Mouse (Mus musculus): ENCODE data around the gene Vmn2r92. TPM values are rescaled to one million over a fixed set of nuclear protein-coding genes. Genes with fewer than 3 reads are reported as not detected.
"Not testable (repeated sequence)": the region's sequence is repeated elsewhere in the genome, so short reads cannot be mapped to it uniquely, and the experiment has no call there.

The Vmn2r92 gene
- not detected in 2 replicates for polyA plus RNA-seq (2014; fragmentation: Nextera tagmentation; extraction: Ambion mirVana)

GRCm38 (mm10) chr17:18151587-18151986, at the start of gene Vmn2r92:
Vmn2r92 (plus strand) TSS chr17:18151887.
- H3K27ac ChIP-seq (ENCODE audit: low read depth, low read length); H3K4me2 ChIP-seq (replicated peaks; ENCODE audit: low read depth, low read length); H3K4me1 ChIP-seq (ENCODE audit: control insufficient read depth, insufficient read depth, low read length); H3K9ac ChIP-seq (ENCODE audit: low read depth, low read length); H3K36me3 ChIP-seq (ENCODE audit: control insufficient read depth, insufficient read depth, low read length); H3K27me3 ChIP-seq (ENCODE audit: control insufficient read depth, insufficient read depth, low read length); H3K9me3 ChIP-seq (ENCODE audit: control insufficient read depth, low read length); H3K4me3 ChIP-seq (ENCODE audit: low read length); ATAC-seq (ENCODE audit: low FRiP score, low TSS enrichment): not testable (repeated sequence)
- WGBS = 65% methylated on average over 1 of the region's 1 CpGs

- not testable (repeated sequence) for H3K27me3 ChIP-seq (ENCODE audit: control insufficient read depth, insufficient read depth, low read length); H3K36me3 ChIP-seq (ENCODE audit: control insufficient read depth, insufficient read depth, low read length); H3K27ac ChIP-seq (ENCODE audit: low read depth, low read length); H3K4me3 ChIP-seq (ENCODE audit: low read length); H3K4me1 ChIP-seq (ENCODE audit: control insufficient read depth, insufficient read depth, low read length); ATAC-seq (ENCODE audit: low FRiP score, low TSS enrichment); H3K9ac ChIP-seq (ENCODE audit: low read depth, low read length); H3K4me2 ChIP-seq (replicated peaks; ENCODE audit: low read depth, low read length); H3K9me3 ChIP-seq (ENCODE audit: control insufficient read depth, low read length)
- 89% methylated on average over 3 of the region's 3 CpGs for WGBS
These were observed 49.4 kb upstream of the Vmn2r92 start for GRCm38 (mm10) chr17:18102265-18102664.

GRCm38 (mm10) chr17:18161194-18161593, 9.5 kb downstream of the Vmn2r92 start:
- H3K9me3 ChIP-seq (ENCODE audit: control insufficient read depth, low read length); H3K9ac ChIP-seq (ENCODE audit: low read depth, low read length); H3K4me3 ChIP-seq (ENCODE audit: low read length); H3K27me3 ChIP-seq (ENCODE audit: control insufficient read depth, insufficient read depth, low read length); H3K27ac ChIP-seq (ENCODE audit: low read depth, low read length); H3K36me3 ChIP-seq (ENCODE audit: control insufficient read depth, insufficient read depth, low read length); H3K4me2 ChIP-seq (replicated peaks; ENCODE audit: low read depth, low read length); H3K4me1 ChIP-seq (ENCODE audit: control insufficient read depth, insufficient read depth, low read length); ATAC-seq (ENCODE audit: low FRiP score, low TSS enrichment): not testable (repeated sequence)
- WGBS = 76% methylated on average over 2 of the region's 2 CpGs

- Histone ChIP-seq H3K9ac (ENCODE audit: low read depth, low read length) (no peak overlapping the region), H3K9me3 (ENCODE audit: control insufficient read depth, low read length) (no peaks in the 10 kb centered on the region), H3K4me2 (replicated peaks; ENCODE audit: low read depth, low read length) (no peak overlapping the region), H3K4me1 (ENCODE audit: control insufficient read depth, insufficient read depth, low read length) (no peaks in the 10 kb centered on the region), H3K36me3 (ENCODE audit: control insufficient read depth, insufficient read depth, low read length) (no peaks in the 10 kb centered on the region), H3K27me3 (ENCODE audit: control insufficient read depth, insufficient read depth, low read length) (no peaks in the 10 kb centered on the region), H3K4me3 (ENCODE audit: low read length) (no peak overlapping the region), H3K27ac (ENCODE audit: low read depth, low read length) (no peak overlapping the region)
- ATAC-seq (ENCODE audit: low FRiP score, low TSS enrichment) = no peak
- WGBS = 90% methylated on average over 1 of the region's 1 CpGs
These were observed 38.0 kb downstream of the Vmn2r92 start for GRCm38 (mm10) chr17:18189732-18190131.

GRCm38 (mm10) chr17:18221300-18221699, 69.6 kb downstream of the Vmn2r92 start:
- ATAC-seq (ENCODE audit: low FRiP score, low TSS enrichment) = no peak
- no peak overlapping the region for H3K27ac ChIP-seq (ENCODE audit: low read depth, low read length)
- no peak overlapping the region for H3K9ac ChIP-seq (ENCODE audit: low read depth, low read length)

GRCm38 (mm10) chr17:18231996-18232395, 80.3 kb downstream of the Vmn2r92 start:
- H3K9ac ChIP-seq (ENCODE audit: low read depth, low read length) = no peak overlapping the region
- H3K4me2 ChIP-seq (replicated peaks; ENCODE audit: low read depth, low read length) = no peak overlapping the region
- WGBS = 73% methylated on average over 2 of the region's 2 CpGs
- H3K4me1 ChIP-seq (ENCODE audit: control insufficient read depth, insufficient read depth, low read length) = no peaks in the 10 kb centered on the region
- H3K9me3 ChIP-seq (ENCODE audit: control insufficient read depth, low read length) = no peaks in the 10 kb centered on the region
- no peaks in the 10 kb centered on the region for H3K36me3 ChIP-seq (ENCODE audit: control insufficient read depth, insufficient read depth, low read length)
- no peak for ATAC-seq (ENCODE audit: low FRiP score, low TSS enrichment)
- H3K27ac ChIP-seq (ENCODE audit: low read depth, low read length) = no peak overlapping the region
- no peaks in the 10 kb centered on the region for H3K27me3 ChIP-seq (ENCODE audit: control insufficient read depth, insufficient read depth, low read length)
- no peak overlapping the region for H3K4me3 ChIP-seq (ENCODE audit: low read length)

More at GRCm38 (mm10) chr17:18221300-18221699, 69.6 kb downstream of the Vmn2r92 start:
- Histone ChIP-seq H3K27me3 (ENCODE audit: control insufficient read depth, insufficient read depth, low read length) (no peaks in the 10 kb centered on the region), H3K4me3 (ENCODE audit: low read length) (no peak overlapping the region), H3K4me2 (replicated peaks; ENCODE audit: low read depth, low read length) (no peak overlapping the region), H3K4me1 (ENCODE audit: control insufficient read depth, insufficient read depth, low read length) (no peaks in the 10 kb centered on the region), H3K9me3 (ENCODE audit: control insufficient read depth, low read length) (peaks cover 7% of the 10 kb centered on the region), H3K36me3 (ENCODE audit: control insufficient read depth, insufficient read depth, low read length) (no peaks in the 10 kb centered on the region)

- Histone ChIP-seq H3K9ac (ENCODE audit: low read depth, low read length) (no peak overlapping the region), H3K4me1 (ENCODE audit: control insufficient read depth, insufficient read depth, low read length) (no peaks in the 10 kb centered on the region), H3K4me2 (replicated peaks; ENCODE audit: low read depth, low read length) (no peak overlapping the region), H3K27ac (ENCODE audit: low read depth, low read length) (no peak overlapping the region), H3K27me3 (ENCODE audit: control insufficient read depth, insufficient read depth, low read length) (no peaks in the 10 kb centered on the region), H3K4me3 (ENCODE audit: low read length) (no peak overlapping the region), H3K36me3 (ENCODE audit: control insufficient read depth, insufficient read depth, low read length) (no peaks in the 10 kb centered on the region), H3K9me3 (ENCODE audit: control insufficient read depth, low read length) (no peaks in the 10 kb centered on the region)
- WGBS = 82% methylated on average over 13 of the region's 14 CpGs
- no peak for ATAC-seq (ENCODE audit: low FRiP score, low TSS enrichment)
These were observed 85.2 kb downstream of the Vmn2r92 start for GRCm38 (mm10) chr17:18236931-18237330.

Other genes starting within 250 kb of the Vmn2r92 start
- not detected in 2 replicates for gene Fpr-rs4, start 130.2 kb upstream of the Vmn2r92 start, polyA plus RNA-seq (2014; fragmentation: Nextera tagmentation; extraction: Ambion mirVana)
- gene Vmn2r124, start 102.5 kb upstream of the Vmn2r92 start, polyA plus RNA-seq (2014; fragmentation: Nextera tagmentation; extraction: Ambion mirVana) = not detected in 2 replicates
- not detected in 2 replicates for gene Vmn2r91, start 66.9 kb upstream of the Vmn2r92 start, polyA plus RNA-seq (2014; fragmentation: Nextera tagmentation; extraction: Ambion mirVana)
- gene Vmn2r94, start 125.9 kb downstream of the Vmn2r92 start, polyA plus RNA-seq (2014; fragmentation: Nextera tagmentation; extraction: Ambion mirVana) = not detected in 2 replicates
- gene Vmn2r93, start 146.2 kb downstream of the Vmn2r92 start, polyA plus RNA-seq (2014; fragmentation: Nextera tagmentation; extraction: Ambion mirVana) = not detected in 2 replicates